Mouse (Mus musculus): ENCODE data around the gene Nt5c2. TPM values are rescaled to one million over a fixed set of nuclear protein-coding genes. Genes with fewer than 3 reads are reported as not detected.
A peak's percentile ranks its signal among the peaks of the same experiment; 100 is the strongest.

The Nt5c2 gene
- polyA plus RNA-seq, 1 experiment from 2014 or later: 107 TPM

DNA sequence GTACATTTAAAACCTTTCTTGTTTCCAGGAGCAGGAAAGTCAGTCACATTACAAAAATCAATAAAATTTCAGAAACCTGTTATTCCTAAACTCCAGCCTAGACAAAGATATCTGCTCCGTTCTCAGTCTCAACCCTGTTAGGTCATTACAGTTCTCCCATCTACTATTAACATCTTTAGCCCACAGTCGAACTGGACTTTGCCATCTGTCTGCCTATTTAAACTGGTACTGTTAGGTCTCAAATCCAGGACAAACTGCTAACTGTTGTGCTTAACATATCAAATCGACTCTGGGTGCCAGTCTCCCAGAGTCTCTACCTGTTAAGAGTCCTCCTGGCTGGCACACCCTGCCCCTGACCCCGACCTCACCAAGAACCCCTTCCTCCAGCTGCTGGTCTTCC is 109.0 kb downstream of the Nt5c2 start:
- Histone ChIP-seq H3K4me1 (replicated peaks; ENCODE audit: control insufficient read depth, insufficient read depth, low read length) (peaks cover 40% of the 10 kb centered on the region), H3K4me2 (peak overlapping the region; percentile 30), H3K9me3 (ENCODE audit: control insufficient read depth, low read length) (no peaks in the 10 kb centered on the region), H3K27ac (ENCODE audit: low read depth, low read length) (peak overlapping the region; percentile 86), H3K27me3 (replicated peaks; ENCODE audit: control insufficient read depth, insufficient read depth, low read length) (no peaks in the 10 kb centered on the region), H3K4me3 (ENCODE audit: low read depth, low read length) (no peak overlapping the region), H3K9ac (ENCODE audit: low read depth, low read length) (0 out of 2 replicates have a peak overlapping the region, but pooled peaks have one; percentile 3), H3K36me3 (ENCODE audit: control insufficient read depth, insufficient read depth, low read length) (no peaks in the 10 kb centered on the region)
- WGBS: 75% methylated on average over 4 of the region's 4 CpGs
- no peak for DNase-seq (ENCODE audit: low spot score)
- ATAC-seq (replicated peaks; ENCODE audit: low FRiP score): no peak

DNA sequence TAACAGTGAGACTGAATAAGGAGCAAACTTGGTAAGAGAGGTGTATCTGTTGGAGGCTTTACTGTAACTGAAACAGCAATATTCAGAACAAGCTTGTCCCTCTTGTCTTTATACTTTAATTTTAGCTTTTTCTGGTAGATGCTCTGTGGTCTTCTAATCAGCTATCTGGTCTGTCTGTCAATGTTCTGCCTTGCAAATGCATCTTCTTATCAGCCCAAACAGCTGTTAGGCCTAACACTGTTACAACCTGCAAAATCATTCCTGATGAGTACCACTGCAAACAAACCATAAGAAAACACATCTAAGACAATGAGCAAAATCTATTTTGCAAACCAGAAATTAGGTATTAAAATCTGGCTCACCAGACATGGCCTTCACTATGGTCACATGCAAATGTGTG is 109.6 kb downstream of the Nt5c2 start:
- H3K4me1 ChIP-seq (replicated peaks; ENCODE audit: control insufficient read depth, insufficient read depth, low read length): peaks cover 38% of the 10 kb centered on the region
- peak overlapping the region; percentile 30 for H3K4me2 ChIP-seq
- no peak overlapping the region for H3K4me3 ChIP-seq (ENCODE audit: low read depth, low read length)
- no peak overlapping the region for H3K9ac ChIP-seq (ENCODE audit: low read depth, low read length)
- no peaks in the 10 kb centered on the region for H3K27me3 ChIP-seq (replicated peaks; ENCODE audit: control insufficient read depth, insufficient read depth, low read length)
- peak overlapping the region; percentile 86 for H3K27ac ChIP-seq (ENCODE audit: low read depth, low read length)
- no peaks in the 10 kb centered on the region for H3K36me3 ChIP-seq (ENCODE audit: control insufficient read depth, insufficient read depth, low read length)
- ATAC-seq (replicated peaks; ENCODE audit: low FRiP score) (peak; percentile 86), DNase-seq (ENCODE audit: low spot score) (no peak)
- no peaks in the 10 kb centered on the region for H3K9me3 ChIP-seq (ENCODE audit: control insufficient read depth, low read length)

DNA sequence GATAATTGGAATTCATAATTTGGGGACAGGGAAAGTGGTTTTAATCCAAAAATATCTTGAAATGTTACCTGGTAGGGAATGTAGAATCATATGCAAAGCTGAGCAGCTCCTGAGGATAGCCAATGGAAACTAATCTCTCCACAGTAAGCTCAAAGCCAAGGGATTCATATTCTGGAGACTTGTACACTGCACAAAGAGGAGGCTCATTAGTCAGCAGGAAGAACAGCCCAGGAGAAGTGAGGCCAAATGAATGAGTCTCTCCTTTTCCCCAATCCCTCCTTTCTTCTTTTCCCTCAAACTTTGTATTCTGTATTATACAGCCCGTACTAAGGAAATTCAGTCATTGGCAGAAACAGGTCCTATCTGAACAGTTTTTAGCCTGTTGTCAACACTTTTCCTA is 110.0 kb downstream of the Nt5c2 start:
- Histone ChIP-seq H3K9me3 (ENCODE audit: control insufficient read depth, low read length) (no peaks in the 10 kb centered on the region), H3K36me3 (ENCODE audit: control insufficient read depth, insufficient read depth, low read length) (no peaks in the 10 kb centered on the region), H3K4me3 (ENCODE audit: low read depth, low read length) (no peak overlapping the region), H3K27ac (ENCODE audit: low read depth, low read length) (peak overlapping the region; percentile 67; the same call in 1 of the 2 replicates), H3K9ac (ENCODE audit: low read depth, low read length) (no peak overlapping the region), H3K27me3 (replicated peaks; ENCODE audit: control insufficient read depth, insufficient read depth, low read length) (no peaks in the 10 kb centered on the region), H3K4me1 (replicated peaks; ENCODE audit: control insufficient read depth, insufficient read depth, low read length) (peaks cover 40% of the 10 kb centered on the region), H3K4me2 (peak overlapping the region; percentile 30)
- WGBS: 74% methylated on average over 1 of the region's 1 CpGs
- DNase-seq (ENCODE audit: low spot score): no peak
- no peak for ATAC-seq (replicated peaks; ENCODE audit: low FRiP score)

DNA sequence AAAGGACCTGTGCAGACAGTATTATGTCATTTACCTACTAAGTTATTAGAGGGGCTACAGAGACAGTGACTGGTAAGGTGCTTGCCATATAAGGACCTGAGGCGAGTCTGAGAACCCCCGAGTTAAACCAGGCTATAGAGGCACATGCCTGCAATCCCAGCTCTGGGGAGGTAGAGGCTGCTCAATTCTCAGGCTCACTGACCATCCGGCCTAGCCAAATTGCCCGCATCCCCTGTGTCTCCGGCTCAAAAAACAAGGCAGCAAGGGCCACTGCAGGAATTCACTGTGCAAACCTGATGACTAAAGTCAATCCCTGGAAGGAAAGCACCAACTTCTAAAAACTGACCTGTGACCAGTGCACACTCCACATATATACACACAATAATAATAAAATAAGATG is 111.6 kb downstream of the Nt5c2 start:
- Histone ChIP-seq H3K4me3 (ENCODE audit: low read depth, low read length) (no peak overlapping the region), H3K36me3 (ENCODE audit: control insufficient read depth, insufficient read depth, low read length) (peaks cover 3% of the 10 kb centered on the region), H3K27me3 (replicated peaks; ENCODE audit: control insufficient read depth, insufficient read depth, low read length) (no peaks in the 10 kb centered on the region), H3K9me3 (ENCODE audit: control insufficient read depth, low read length) (no peaks in the 10 kb centered on the region), H3K4me2 (no peak overlapping the region), H3K4me1 (replicated peaks; ENCODE audit: control insufficient read depth, insufficient read depth, low read length) (peaks cover 39% of the 10 kb centered on the region), H3K9ac (ENCODE audit: low read depth, low read length) (no peak overlapping the region), H3K27ac (ENCODE audit: low read depth, low read length) (no peak overlapping the region)
- no peak for DNase-seq (ENCODE audit: low spot score)
- ATAC-seq (replicated peaks; ENCODE audit: low FRiP score): no peak
- 88% methylated on average over 5 of the region's 5 CpGs for WGBS

DNA sequence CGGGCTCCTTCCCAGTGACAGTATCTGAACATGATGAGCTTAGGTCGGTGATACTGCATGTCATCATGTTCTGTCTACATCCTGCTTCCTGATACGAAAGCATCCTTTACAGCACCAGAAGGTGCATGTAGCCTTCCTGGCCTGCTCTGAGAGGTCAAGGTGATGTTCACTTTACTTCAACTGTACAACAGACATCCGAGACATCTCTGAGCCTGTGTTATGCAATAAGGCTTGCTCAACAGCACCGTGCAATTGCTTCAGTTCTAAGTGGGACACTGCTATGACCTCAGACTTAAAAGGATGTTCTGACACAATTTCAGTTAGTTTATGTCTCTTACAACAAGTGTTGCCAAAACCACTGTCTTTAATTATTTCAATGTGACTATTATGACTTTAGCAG is 113.6 kb downstream of the Nt5c2 start:
- WGBS: 69% methylated on average over 5 of the region's 5 CpGs
- no peak overlapping the region for H3K4me3 ChIP-seq (ENCODE audit: low read depth, low read length)
- H3K9me3 ChIP-seq (ENCODE audit: control insufficient read depth, low read length): peaks cover 5% of the 10 kb centered on the region; the same call in 1 of the 2 replicates
- H3K27me3 ChIP-seq (replicated peaks; ENCODE audit: control insufficient read depth, insufficient read depth, low read length): no peaks in the 10 kb centered on the region
- DNase-seq (ENCODE audit: low spot score) (no peak), ATAC-seq (replicated peaks; ENCODE audit: low FRiP score) (no peak)
- H3K9ac ChIP-seq (ENCODE audit: low read depth, low read length): no peak overlapping the region
- H3K36me3 ChIP-seq (ENCODE audit: control insufficient read depth, insufficient read depth, low read length): peaks cover 17% of the 10 kb centered on the region
- H3K27ac ChIP-seq (ENCODE audit: low read depth, low read length): peak overlapping the region; percentile 74
- H3K4me1 ChIP-seq (replicated peaks; ENCODE audit: control insufficient read depth, insufficient read depth, low read length): peaks cover 31% of the 10 kb centered on the region
- H3K4me2 ChIP-seq: no peak overlapping the region; the same call in 1 of the 2 replicates

DNA sequence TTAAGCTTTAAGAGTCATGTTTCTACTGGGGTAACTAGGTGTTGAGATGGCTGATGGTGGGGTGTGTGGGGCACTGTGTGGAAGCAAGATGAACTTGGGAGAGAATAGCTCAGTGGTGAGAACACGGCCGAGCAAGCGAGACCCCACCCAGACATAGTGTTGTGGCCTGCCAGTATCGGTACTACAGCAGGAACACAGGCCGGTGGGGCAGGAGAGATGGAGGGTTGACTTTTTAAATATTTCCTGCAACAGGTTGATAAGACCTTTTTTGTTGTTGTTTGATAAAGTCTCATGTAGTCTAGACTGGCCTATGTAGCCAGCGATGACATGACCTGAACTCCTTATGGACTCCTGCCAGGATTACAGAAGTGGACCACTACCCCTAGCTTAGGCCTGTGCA is 114.2 kb downstream of the Nt5c2 start:
- peaks cover 26% of the 10 kb centered on the region for H3K4me1 ChIP-seq (replicated peaks; ENCODE audit: control insufficient read depth, insufficient read depth, low read length)

DNA sequence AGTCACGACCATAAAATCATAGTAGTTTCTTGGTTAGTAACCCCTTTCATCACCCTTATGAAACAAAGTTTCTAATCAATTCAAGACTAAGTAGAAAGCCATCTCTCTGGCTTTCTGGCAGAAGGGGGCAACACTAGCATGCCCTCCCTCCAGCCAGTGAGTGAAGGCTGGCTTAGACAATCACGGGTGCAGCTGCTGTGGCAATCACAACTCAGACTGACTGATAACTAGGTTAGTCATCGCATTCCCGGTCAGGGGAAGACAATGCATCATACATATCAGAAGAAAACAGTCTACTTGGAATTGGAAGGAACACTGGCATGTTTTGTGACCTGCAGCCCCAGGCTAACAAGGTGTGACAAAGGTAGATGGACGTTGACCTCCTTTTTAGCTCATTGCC is 115.1 kb downstream of the Nt5c2 start:
- Histone ChIP-seq H3K9ac (ENCODE audit: low read depth, low read length) (no peak overlapping the region), H3K4me3 (ENCODE audit: low read depth, low read length) (no peak overlapping the region), H3K27me3 (replicated peaks; ENCODE audit: control insufficient read depth, insufficient read depth, low read length) (no peaks in the 10 kb centered on the region), H3K4me1 (replicated peaks; ENCODE audit: control insufficient read depth, insufficient read depth, low read length) (peaks cover 23% of the 10 kb centered on the region), H3K4me2 (no peak overlapping the region), H3K27ac (ENCODE audit: low read depth, low read length) (no peak overlapping the region), H3K36me3 (ENCODE audit: control insufficient read depth, insufficient read depth, low read length) (peaks cover 19% of the 10 kb centered on the region), H3K9me3 (ENCODE audit: control insufficient read depth, low read length) (peaks cover 5% of the 10 kb centered on the region; the same call in 1 of the 2 replicates)
- WGBS: 56% methylated on average over 5 of the region's 5 CpGs
- ATAC-seq (replicated peaks; ENCODE audit: low FRiP score) (no peak), DNase-seq (ENCODE audit: low spot score) (no peak)

More for the DNA sequence above, 114.2 kb downstream of the Nt5c2 start:
- Histone ChIP-seq H3K9ac (ENCODE audit: low read depth, low read length) (no peak overlapping the region), H3K9me3 (ENCODE audit: control insufficient read depth, low read length) (peaks cover 5% of the 10 kb centered on the region; the same call in 1 of the 2 replicates), H3K4me3 (ENCODE audit: low read depth, low read length) (no peak overlapping the region), H3K36me3 (ENCODE audit: control insufficient read depth, insufficient read depth, low read length) (peaks cover 17% of the 10 kb centered on the region), H3K27ac (ENCODE audit: low read depth, low read length) (peak overlapping the region; percentile 74), H3K4me2 (no peak overlapping the region; the same call in none of the 2 replicates), H3K27me3 (replicated peaks; ENCODE audit: control insufficient read depth, insufficient read depth, low read length) (no peaks in the 10 kb centered on the region)
- WGBS: 46% methylated on average over 6 of the region's 6 CpGs
- DNase-seq (ENCODE audit: low spot score) (no peak), ATAC-seq (replicated peaks; ENCODE audit: low FRiP score) (peak; percentile 90)

DNA sequence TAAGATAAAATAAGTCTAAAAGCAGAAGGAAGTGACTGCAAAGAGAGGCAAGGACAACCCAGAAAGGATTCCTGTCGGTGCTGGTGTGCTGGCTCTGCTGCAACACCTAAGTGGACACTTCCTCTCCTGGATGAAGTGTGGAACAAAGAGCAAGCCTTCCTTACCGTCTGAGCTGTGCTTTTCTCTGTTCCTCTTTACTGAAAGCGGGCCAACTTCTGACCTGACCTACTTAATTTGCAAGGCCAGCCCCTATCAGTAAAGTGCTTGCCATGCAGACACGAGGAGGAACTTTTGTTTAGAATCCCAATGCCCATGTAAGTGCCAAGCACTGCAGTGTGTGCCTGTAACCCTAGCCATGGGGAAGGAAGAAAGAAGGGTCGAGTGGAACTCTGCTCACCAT is 115.6 kb downstream of the Nt5c2 start:
- no peak overlapping the region for H3K4me2 ChIP-seq
- no peak overlapping the region for H3K9ac ChIP-seq (ENCODE audit: low read depth, low read length)
- no peak overlapping the region for H3K27ac ChIP-seq (ENCODE audit: low read depth, low read length)
- peaks cover 19% of the 10 kb centered on the region for H3K36me3 ChIP-seq (ENCODE audit: control insufficient read depth, insufficient read depth, low read length)
- ATAC-seq (replicated peaks; ENCODE audit: low FRiP score) (no peak), DNase-seq (ENCODE audit: low spot score) (no peak)
- H3K4me1 ChIP-seq (replicated peaks; ENCODE audit: control insufficient read depth, insufficient read depth, low read length): peaks cover 17% of the 10 kb centered on the region
- no peaks in the 10 kb centered on the region for H3K27me3 ChIP-seq (replicated peaks; ENCODE audit: control insufficient read depth, insufficient read depth, low read length)
- 55% methylated on average over 5 of the region's 5 CpGs for WGBS
- H3K4me3 ChIP-seq (ENCODE audit: low read depth, low read length): no peak overlapping the region
- peaks cover 5% of the 10 kb centered on the region; the same call in 1 of the 2 replicates for H3K9me3 ChIP-seq (ENCODE audit: control insufficient read depth, low read length)

DNA sequence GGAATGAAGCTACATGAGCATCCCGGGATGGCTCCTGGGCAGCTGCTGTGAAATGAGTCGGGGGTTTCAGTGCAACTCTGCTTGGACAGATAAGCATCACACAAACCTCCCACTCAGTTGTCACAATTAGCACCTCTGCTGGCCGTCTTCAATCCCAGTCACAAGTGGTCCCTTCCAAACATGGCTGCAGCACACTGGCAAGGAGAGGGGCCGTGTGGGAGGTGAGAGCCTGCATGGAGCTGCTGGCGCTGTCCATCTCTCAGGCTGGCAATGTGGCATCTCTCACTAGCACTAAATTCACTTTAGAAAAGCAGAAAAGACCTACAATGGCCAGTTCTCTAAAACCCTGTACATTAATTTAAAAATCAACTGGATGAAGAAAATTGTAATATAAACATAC is 116.7 kb downstream of the Nt5c2 start:
- Histone ChIP-seq H3K36me3 (ENCODE audit: control insufficient read depth, insufficient read depth, low read length) (peaks cover 19% of the 10 kb centered on the region), H3K4me2 (no peak overlapping the region), H3K27ac (ENCODE audit: low read depth, low read length) (no peak overlapping the region), H3K27me3 (replicated peaks; ENCODE audit: control insufficient read depth, insufficient read depth, low read length) (no peaks in the 10 kb centered on the region), H3K4me1 (replicated peaks; ENCODE audit: control insufficient read depth, insufficient read depth, low read length) (peaks cover 16% of the 10 kb centered on the region), H3K9me3 (ENCODE audit: control insufficient read depth, low read length) (peaks cover 5% of the 10 kb centered on the region; the same call in 1 of the 2 replicates), H3K9ac (ENCODE audit: low read depth, low read length) (no peak overlapping the region), H3K4me3 (ENCODE audit: low read depth, low read length) (no peak overlapping the region)
- DNase-seq (ENCODE audit: low spot score) (no peak), ATAC-seq (replicated peaks; ENCODE audit: low FRiP score) (no peak)
- WGBS: 81% methylated on average over 5 of the region's 5 CpGs

Data from liver, embryonic 11.5 days (tissue).